Mouse (Mus musculus) adipocyte (in vitro differentiated cells): ENCODE measurements around the gene Gas2l2.

Experiments
- DNase-seq: peaks from one replicate; pipeline ENCODE4 v3.0.0-alpha.2; 2016; ENCODE audit warnings: low spot score

The Gas2l2 gene

DNA sequence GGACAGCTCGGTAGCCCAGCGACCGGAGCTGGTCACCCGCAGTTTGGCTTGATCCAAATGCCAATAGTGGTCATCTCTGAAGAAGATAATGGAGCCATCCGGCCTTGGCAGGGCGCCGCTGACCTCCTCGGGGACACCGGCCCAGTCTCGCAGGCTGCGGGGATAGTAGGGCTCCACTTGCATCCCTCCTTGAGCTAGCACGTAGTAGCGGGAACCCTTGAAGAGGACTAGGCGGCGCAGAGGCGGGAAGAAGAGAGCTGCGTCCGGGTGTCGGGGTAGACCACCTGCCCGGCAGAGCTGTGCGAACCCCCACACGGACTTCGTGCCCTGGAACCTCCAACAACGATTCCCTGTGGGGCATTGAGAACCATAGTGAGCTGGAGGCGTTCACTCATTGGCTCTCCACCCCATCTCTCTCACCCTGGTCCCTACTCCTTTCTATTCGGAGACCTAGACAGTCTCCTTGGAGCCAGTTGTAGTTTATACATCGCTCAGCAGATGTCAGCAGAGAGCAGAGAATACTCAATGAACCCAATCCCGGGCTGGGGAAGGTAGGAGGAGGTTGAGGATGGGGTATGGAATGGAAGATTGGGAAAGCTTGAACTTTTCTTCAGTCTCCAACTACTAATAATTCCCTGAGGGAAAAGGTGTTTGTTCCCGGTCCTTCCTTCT is 13.5 kb upstream of the Gas2l2 start:
- peak; percentile 87 for DNase-seq

DNA sequence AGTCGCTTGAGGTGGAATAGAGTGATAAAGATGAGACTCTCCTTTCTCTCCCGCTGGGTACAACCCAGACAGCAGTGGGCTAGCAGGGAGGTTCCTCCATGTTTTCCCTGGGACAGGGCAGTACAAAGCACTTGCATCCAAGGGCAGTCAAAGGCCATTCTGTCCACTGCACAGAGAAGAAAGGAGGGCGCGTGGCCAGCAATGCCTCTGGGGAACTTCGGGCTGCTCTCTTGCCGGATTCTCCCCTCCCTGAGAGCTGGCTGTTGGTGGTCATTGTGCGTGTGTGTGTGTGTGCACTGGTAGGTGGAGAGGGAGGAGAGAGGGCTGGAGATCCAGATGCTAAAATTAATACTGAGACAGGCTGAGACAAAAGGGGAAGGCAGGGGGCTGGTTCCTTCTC is 12.0 kb upstream of the Gas2l2 start:
- DNase-seq: peak; percentile 90

DNA sequence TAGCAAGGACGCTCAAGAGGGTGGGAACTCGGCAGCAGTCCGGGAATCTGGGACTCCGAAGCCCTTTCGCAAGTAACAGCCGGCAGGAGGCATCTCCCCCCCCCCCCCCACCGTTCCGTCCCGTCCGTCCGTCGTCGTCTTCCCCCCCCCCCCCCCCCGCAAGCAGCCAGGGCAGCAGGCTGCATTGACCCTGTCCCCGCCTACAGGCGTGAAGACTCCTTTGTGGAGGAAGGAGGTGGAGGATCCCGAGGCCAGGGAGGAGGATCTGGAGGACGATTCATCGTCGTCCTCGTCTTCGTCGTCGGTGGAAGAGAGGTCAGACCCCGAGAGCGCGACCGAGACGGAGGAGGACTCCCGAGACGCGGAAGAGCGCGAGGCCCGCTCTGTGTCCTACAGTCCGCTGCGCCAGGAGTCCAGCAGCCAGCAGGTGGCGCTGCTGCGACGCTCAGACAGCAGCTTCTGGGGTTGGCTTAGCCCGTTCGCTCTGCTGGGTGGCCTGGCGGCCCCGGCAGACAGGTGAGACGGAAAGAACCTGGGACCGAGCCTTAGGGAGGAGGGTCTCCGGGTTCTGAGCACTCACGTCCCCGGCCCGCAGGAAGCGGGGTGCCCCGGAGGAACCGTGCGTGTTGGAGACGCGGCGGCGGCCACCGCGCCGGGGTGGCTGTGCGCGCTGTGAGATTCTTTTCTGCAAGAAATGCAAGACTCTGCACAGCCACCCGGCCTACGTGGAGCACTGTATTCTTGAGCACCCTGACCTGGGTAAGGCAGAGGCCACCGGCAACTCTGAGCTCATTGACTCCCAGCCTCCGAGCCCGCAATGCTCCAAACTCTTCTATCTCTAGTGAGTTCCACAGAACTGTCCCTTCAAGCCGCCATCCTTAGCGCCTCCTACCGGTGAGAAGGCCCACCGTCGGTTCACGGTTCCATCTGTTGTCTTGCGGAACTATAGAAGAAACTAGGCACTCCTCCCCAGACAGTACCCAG is 11.1 kb upstream of the Gas2l2 start:
- DNase-seq: peak; percentile 94

DNA sequence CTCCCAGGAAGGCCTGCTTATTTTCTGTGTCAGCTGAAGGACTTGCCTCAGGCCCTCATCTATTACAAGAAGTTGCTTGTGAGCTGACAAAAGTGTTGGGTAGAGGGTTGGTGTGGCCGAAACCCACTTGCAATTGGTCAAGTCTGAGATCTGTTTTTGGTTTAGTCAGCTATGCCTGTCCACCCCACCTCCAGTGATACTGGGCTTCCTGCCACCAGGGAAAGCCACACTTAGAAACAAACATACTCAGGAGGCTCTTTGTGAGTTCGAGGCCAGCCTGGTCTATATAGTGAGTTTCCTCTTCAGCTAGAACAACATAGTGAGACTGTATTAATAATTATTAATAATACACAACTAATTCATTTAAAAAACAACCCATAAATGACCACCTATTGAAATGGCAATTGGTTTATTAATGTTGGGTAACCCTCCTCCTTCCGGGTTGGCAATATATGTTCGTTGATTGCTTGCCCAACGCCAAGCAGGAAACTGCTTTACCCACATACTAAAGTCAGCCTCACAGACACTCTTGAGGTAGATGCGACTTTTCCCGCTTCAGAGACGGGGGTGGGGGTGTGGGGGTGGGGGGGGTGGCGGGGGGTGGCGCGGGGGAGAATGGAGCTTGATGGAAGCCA is 10.3 kb upstream of the Gas2l2 start:
- peak; percentile 28 for DNase-seq

DNA sequence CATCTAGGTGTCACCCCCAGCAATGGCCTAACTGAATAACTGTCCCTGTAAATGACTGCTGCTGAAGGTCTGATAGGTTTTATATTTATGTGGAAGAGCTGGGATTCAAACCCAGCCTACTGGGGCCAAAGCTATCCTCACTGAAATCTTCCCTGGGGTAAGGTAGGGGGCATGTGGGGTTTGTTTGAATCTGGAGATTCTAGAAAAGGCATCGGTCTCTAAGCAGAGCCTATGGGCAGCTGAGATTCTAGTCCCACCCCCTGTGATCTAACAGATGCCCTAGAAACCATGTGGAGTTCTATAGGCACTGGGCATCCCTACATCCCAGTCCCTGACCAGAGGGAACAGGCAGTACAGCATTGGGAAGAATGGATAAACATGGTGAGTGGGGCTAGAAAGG is 8.1 kb upstream of the Gas2l2 start, which contains the start of gene 1700020L24Rik:
TSS of gene 1700020L24Rik (plus strand) at position 301 of the 400 bp plus-strand sequence.
- no peak for DNase-seq

DNA sequence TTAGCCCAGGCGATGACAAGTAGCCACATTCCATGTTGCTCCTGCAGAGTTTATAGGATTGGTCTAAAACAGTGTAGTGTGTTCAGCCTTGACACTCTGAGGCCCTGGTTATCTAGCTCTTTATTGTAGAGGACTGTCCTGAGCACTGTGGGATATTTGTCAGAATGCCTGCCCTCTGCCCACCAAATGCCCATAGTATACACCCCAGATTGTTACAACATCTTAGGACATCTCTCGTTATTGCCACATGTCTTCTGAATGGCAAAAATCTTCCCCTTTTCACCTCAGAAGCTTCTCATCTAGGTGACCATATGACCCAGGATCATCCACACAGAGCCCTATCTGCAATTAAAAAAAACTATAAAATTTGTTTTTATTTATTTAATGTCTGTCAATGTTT is 3.3 kb upstream of the Gas2l2 start:
- DNase-seq: no peak

DNA sequence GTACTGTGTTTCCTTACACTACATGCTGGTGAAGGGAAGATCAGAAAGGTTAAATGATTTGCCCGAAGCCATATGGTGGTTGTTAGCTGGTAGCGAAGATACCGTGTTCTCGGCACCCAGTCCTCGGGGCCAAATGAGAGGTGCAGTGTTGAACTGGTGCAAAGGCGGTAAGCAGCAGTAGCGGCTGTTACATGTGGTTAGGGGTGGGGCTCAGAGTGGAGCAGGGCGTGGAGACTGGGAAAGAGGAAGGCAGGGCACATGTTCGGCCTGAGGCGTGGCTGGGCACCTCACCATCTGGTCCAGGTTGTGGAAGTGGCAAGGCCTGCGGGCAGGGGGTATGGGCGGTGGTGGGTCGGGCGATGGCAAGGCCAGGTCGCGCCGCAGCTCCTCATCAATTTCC is 2.3 kb downstream of the Gas2l2 start:
- DNase-seq: no peak

DNA sequence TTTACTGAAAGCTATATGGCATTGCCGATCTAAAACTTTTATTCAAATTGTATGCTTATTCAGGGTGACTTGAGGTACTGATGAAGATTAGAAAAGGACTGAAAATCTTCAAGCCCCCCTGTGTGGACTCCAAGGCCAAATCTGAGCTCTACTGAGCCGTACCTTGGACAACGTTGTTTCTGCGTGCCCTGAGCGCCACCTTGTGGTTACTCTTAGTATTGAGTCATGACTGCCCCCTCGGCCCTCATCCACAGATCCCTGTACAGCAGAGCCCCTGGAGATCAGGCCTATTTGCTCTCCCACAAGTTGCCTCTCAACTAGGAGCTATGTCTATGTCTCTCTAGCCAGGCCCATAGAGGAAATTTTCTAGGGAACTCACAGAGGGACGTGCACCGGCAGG is 4.6 kb downstream of the Gas2l2 start:
- peak; percentile 79 for DNase-seq

DNA sequence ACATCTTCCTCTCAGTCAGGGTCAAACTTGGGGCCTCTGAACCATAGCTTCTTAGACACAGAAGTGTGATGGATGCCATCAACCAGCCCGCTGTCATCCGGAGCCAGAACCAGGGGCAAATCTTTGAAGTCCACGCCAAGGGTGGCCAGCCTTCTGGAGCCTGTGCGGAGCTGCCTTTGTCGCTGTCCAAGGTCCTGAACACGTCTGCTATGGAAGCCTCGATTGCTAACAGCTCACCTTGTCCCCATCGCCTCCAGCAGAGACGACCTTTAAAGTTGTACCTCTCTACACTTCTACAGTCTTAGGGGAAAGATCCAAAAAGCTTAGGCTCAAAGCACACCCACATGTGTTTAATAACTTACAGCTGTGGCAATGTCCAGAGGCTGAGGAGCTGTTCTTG is 8.0 kb downstream of the Gas2l2 start:
- peak; percentile 79 for DNase-seq

DNA sequence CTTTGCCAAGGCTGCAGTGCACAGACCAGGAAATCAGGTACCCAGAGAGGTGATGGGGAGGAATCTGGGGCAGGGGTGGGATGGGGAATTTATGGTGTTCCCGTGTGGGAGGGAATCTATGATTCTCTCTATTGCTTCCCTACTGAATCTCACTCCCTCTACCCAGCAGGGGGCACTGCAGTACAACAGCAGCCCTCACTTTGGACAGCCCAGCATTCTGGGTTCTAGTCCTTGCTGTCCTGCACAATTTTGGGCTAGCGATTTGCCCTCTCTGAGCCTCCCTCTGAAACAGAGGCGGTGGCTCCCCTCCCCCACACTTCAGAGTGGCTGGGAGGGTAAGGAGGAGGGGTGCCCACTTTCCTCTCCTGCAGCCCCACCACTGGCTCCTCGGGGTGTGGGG is 8.9 kb downstream of the Gas2l2 start:
- DNase-seq: no peak

DNA sequence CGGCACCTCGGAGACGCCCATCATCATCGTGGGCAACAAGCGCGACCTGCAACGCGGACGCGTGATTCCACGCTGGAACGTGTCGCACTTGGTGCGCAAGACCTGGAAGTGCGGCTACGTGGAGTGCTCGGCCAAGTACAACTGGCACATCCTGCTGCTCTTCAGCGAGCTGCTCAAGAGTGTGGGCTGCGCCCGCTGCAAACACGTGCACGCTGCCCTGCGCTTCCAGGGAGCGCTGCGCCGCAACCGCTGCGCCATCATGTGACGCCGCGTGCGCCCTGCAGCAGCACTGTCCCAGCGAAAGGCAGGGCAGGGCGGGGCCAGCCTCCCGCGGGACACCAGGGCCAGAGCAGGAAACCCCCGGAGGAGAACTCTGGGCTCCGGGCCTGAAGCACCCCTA is 10.7 kb downstream of the Gas2l2 start:
- DNase-seq: no peak

DNA sequence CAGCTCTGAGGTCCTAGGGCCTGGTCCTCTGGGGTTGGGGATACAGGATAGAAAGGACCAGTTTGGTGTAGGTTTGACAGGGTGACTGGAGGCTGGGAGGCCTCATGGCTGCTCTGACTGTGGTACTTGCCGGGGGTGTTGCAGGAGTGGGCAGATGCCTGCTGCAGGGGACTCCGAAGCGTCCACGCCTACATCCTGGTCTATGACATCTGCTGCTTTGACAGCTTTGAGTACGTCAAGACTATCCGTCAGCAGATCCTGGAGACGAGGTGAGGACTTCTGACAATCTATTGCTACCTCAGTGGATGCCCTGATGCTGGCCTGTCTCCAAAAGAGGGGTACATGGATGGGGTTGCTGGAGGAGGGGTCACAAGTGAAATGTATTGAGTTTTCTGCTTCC is 11.5 kb downstream of the Gas2l2 start:
- DNase-seq: no peak

DNA sequence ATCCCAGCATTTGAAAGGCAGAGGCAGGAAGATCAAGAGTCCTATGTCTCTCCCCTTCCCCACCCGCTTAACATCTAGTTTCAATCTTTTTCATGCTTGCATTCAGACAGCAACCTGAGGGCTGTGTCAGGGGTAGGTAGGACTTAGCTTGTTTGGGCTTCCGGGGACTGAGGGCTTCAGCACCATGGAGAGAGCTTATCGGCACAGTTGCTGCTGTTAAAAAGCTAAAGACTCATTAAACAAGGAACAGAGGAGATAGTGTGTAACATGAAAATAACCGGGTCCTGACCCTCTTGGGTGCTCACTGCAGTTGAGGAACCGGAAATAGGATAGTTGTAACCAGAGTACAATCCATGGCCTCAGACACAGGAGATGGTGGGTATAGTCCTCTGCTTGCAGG is 12.2 kb downstream of the Gas2l2 start:
- DNase-seq: peak; percentile 62

DNA sequence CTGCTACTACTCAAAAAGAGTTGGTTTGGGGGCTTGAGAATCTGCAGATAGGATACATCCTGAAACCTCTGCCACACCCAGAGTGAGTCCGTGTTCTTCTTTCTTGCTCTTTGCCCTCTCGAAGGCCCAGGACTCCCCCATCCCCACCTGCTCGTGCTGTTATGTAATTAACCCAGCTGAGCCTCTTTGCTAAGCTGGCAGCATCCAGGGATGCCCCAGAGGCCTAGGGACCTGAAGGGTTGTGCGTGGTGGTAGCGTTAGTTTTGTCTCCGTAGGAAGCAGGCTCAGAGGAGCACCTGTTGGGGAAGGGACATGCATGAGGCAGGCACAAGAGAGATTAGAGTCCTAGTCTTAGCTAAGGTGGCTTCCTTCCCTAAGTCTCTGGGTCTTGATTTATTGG is 18.7 kb downstream of the Gas2l2 start:
- no peak for DNase-seq

DNA sequence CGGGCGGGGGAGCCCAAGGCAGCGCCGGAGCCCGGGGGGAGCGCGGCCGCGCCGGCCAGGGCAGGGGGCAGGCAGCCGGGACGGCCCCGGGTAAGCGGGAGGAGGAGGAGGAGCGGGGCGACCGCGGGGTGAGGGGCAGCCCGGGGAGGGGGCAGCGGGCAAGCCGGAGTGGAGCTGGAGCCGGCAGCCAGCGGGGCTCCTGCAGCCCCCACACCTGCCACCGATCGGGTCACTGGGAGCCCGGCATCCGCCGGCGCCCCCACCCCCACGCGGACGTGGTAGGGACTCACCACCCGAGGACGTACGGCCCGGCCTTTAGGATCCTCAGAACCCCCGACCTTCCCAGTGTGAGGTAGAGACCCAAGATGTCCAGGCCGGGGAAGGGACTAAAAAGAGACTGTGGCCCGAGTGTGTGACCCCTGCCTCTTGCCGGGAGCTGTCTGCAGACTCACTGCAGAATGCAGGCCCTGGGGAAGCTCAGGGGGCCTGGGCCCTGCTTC is 19.4 kb downstream of the Gas2l2 start:
- no peak for DNase-seq

DNA sequence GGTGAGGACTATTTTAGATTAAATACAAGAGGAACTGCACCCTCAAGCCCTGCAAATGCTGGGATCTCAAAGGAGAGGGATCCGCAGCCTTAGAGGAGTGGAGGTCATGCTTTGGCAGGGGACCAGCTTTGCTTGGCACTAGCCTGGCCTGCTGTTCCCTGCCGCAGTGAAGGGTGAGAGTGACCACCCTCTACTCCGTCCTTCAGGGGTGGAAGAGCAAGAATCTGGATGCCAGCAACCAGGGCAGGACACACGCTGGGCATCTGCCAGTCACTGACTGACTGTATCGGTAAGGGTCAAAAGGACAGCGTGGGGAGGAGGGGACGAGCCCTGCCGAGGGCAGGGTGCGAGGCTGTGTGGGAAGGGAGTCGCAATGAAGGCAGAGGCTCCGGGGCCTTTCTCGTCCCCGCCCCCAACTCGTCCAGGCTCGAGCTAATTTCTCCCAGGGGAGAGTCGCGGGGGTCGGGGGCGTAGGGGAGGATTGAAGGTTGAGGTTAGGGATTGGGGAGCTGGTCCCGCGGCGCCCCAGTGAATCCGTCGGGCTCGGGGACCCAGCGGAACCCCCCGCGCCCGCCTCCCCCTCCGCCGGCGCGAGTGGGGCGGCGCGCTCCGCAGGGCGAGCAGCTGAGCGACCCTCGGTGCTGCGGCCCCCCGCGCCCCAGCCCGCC is 20.0 kb downstream of the Gas2l2 start, which contains the start of gene Rasl10b:
TSS of gene Rasl10b (plus strand) at position 51 of the 668 bp plus-strand sequence.
- DNase-seq: no peak

DNA sequence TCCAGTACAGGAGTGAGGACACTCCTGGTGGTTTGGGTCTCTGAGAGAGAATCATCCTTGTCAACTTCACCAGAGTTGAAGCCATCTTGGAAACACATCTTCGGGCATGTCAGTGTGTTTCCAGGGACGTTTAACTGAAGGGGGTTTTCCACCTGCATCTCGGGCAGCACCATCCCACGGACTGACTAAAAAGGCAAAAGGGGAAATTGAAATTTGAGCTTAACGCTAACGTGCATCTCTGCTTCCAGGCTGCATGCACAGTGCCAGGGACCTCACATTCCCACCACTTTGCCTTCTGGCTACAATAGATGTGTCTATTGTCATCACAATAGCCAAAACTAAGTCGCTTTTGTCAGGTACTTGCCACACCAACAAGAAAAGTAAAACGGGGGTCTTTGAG is 21.0 kb downstream of the Gas2l2 start:
- no peak for DNase-seq

DNA sequence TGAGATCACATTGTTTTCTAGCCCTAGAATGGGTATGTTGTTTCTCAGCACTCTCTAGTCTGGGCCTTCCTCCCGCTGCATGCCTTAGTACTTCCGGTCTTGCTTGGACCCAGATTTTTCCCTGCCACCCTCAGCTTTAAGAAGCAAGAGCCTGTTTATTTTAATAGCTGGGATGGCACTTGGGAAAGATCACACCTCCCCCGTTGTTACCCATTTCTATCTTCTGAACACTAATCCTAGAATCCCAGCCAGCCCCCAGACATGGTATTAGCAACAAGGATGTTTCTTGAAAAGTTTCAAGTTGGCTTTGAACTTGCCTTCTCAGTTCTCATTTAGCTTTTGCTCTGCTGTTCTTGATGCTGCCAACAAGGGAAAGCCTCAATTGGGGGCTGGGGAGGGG is 22.9 kb downstream of the Gas2l2 start:
- no peak for DNase-seq

DNA sequence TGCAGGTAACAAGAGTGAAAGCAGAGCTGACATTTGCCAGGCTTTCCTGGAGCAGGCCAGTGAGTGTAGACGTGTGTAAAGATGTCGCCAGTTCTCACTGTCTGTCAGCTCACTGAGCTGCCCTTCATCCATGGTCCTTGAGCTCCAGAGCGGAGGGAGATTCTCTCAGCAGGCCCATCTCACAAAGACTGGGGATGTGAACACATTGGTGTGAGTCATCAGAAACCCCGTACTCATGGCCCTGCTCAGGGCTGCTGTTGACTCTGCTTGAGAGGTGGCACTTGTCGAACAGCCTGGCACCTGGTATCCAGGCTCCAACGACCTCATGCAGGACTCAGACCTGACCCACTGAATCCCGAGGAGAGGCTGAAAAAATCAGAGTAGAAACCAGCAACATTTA is 25.5 kb downstream of the Gas2l2 start:
- DNase-seq: no peak

DNA sequence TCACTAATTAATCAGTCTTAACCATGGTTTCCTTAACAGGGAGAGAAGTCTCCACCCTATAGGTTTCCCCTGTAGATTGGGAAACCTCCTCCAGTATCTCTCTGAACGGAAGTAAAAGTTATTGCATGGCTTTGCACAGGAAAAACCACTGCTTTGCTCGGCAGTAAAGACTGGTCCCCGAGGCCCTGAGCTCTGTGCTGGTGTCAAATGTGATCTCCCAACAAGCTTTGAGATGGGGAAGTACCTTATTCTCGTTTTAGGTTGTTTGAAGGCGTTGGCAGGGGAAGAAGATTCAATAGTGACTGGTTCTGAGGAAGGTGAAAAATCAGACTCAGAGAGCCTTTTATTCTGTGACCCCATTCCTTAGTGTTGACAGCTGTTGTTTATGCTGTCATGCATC is 30.5 kb downstream of the Gas2l2 start:
- DNase-seq: no peak

DNA sequence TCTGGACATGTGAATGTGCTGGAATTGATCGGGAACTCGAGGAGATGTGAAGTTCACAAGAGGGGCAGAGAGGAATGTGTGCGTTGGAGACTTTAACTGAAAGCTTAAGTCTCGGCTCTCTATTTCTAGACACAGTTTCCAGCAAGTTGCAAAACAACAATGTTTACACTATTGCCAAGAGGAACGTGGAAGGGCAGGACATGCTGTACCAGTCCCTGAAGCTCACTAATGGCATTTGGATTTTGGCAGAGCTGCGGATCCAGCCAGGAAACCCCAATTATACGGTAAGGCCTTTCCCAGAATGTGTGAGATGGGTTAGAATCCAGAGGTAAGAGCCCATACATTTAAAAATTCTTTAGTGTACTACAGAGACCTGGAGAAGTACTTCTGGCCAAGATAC is 31.6 kb downstream of the Gas2l2 start:
- peak; percentile 75 for DNase-seq
